Mouse (Mus musculus): ENCODE data around the gene Focad. TPM values are rescaled to one million over a fixed set of nuclear protein-coding genes. Genes with fewer than 3 reads are reported as not detected.

Gene Focad
- polyA plus RNA-seq, 1 experiment from 2014 or later, result 17.7 TPM

- Histone ChIP-seq H3K27me3 (ENCODE audit: control insufficient read depth, insufficient read depth, low read length) (no peaks in the 10 kb centered on the region), H3K9me3 (ENCODE audit: control insufficient read depth, low read length) (no peaks in the 10 kb centered on the region), H3K4me2 (ENCODE audit: low read depth, low read length, severe bottlenecking) (no peak overlapping the region), H3K4me3 (ENCODE audit: low read depth, low read length) (no peak overlapping the region), H3K27ac (ENCODE audit: low read depth, low read length) (no peak overlapping the region), H3K4me1 (replicated peaks; ENCODE audit: control insufficient read depth, insufficient read depth, low read length) (no peaks in the 10 kb centered on the region), H3K9ac (ENCODE audit: low read length) (no peak overlapping the region), H3K36me3 (ENCODE audit: control insufficient read depth, insufficient read depth, low read length) (no peaks in the 10 kb centered on the region)
- DNase-seq (ENCODE audit: low spot score) (no peak), ATAC-seq (replicated peaks; ENCODE audit: low FRiP score) (no peak)
- 70% methylated on average over 2 of the region's 2 CpGs for WGBS
Observed at GRCm38 (mm10) chr4:88090316-88090715, 4.1 kb upstream of the Focad start.

- no peaks in the 10 kb centered on the region for H3K4me1 ChIP-seq (replicated peaks; ENCODE audit: control insufficient read depth, insufficient read depth, low read length)
- peak overlapping the region; percentile 75 for H3K9ac ChIP-seq (ENCODE audit: low read length)
- no peaks in the 10 kb centered on the region for H3K27me3 ChIP-seq (ENCODE audit: control insufficient read depth, insufficient read depth, low read length)
- peak; percentile 72 for ATAC-seq (replicated peaks; ENCODE audit: low FRiP score)
- H3K4me2 ChIP-seq (ENCODE audit: low read depth, low read length, severe bottlenecking), result peak overlapping the region; percentile 99
- 1% methylated on average over 30 of the region's 30 CpGs for WGBS
- no peak for DNase-seq (ENCODE audit: low spot score)
- no peak overlapping the region for H3K27ac ChIP-seq (ENCODE audit: low read depth, low read length)
- H3K36me3 ChIP-seq (ENCODE audit: control insufficient read depth, insufficient read depth, low read length), result no peaks in the 10 kb centered on the region
- peak overlapping the region; percentile 72 for H3K4me3 ChIP-seq (ENCODE audit: low read depth, low read length)
- no peaks in the 10 kb centered on the region for H3K9me3 ChIP-seq (ENCODE audit: control insufficient read depth, low read length)
Observed at GRCm38 (mm10) chr4:88094768-88095420, 465 bp downstream of the Focad start.

GRCm38 (mm10) chr4:88095693-88096092, 1.3 kb downstream of the Focad start:
- Histone ChIP-seq H3K4me3 (ENCODE audit: low read depth, low read length) (no peak overlapping the region), H3K4me2 (ENCODE audit: low read depth, low read length, severe bottlenecking) (no peak overlapping the region), H3K9ac (ENCODE audit: low read length) (no peak overlapping the region), H3K36me3 (ENCODE audit: control insufficient read depth, insufficient read depth, low read length) (no peaks in the 10 kb centered on the region), H3K4me1 (replicated peaks; ENCODE audit: control insufficient read depth, insufficient read depth, low read length) (no peaks in the 10 kb centered on the region), H3K27ac (ENCODE audit: low read depth, low read length) (no peak overlapping the region), H3K9me3 (ENCODE audit: control insufficient read depth, low read length) (no peaks in the 10 kb centered on the region), H3K27me3 (ENCODE audit: control insufficient read depth, insufficient read depth, low read length) (no peaks in the 10 kb centered on the region)
- no peak for DNase-seq (ENCODE audit: low spot score)
- no peak for ATAC-seq (replicated peaks; ENCODE audit: low FRiP score)
- 78% methylated on average over 2 of the region's 2 CpGs for WGBS

GRCm38 (mm10) chr4:88108585-88108984, 14.2 kb downstream of the Focad start:
- Histone ChIP-seq H3K9ac (ENCODE audit: low read length) (no peak overlapping the region), H3K36me3 (ENCODE audit: control insufficient read depth, insufficient read depth, low read length) (no peaks in the 10 kb centered on the region), H3K4me3 (ENCODE audit: low read depth, low read length) (no peak overlapping the region), H3K4me2 (ENCODE audit: low read depth, low read length, severe bottlenecking) (no peak overlapping the region), H3K9me3 (ENCODE audit: control insufficient read depth, low read length) (no peaks in the 10 kb centered on the region), H3K27me3 (ENCODE audit: control insufficient read depth, insufficient read depth, low read length) (no peaks in the 10 kb centered on the region), H3K27ac (ENCODE audit: low read depth, low read length) (no peak overlapping the region), H3K4me1 (replicated peaks; ENCODE audit: control insufficient read depth, insufficient read depth, low read length) (no peaks in the 10 kb centered on the region)
- WGBS, result 84% methylated on average over 3 of the region's 3 CpGs
- ATAC-seq (replicated peaks; ENCODE audit: low FRiP score) (no peak), DNase-seq (ENCODE audit: low spot score) (no peak)

- H3K4me2 ChIP-seq (ENCODE audit: low read depth, low read length, severe bottlenecking), result no peak overlapping the region
- H3K4me3 ChIP-seq (ENCODE audit: low read depth, low read length), result no peak overlapping the region
- ATAC-seq (replicated peaks; ENCODE audit: low FRiP score) (no peak), DNase-seq (ENCODE audit: low spot score) (no peak)
- no peaks in the 10 kb centered on the region for H3K4me1 ChIP-seq (replicated peaks; ENCODE audit: control insufficient read depth, insufficient read depth, low read length)
- no peaks in the 10 kb centered on the region for H3K9me3 ChIP-seq (ENCODE audit: control insufficient read depth, low read length)
- WGBS, result 84% methylated on average over 3 of the region's 3 CpGs
- no peaks in the 10 kb centered on the region for H3K27me3 ChIP-seq (ENCODE audit: control insufficient read depth, insufficient read depth, low read length)
- no peak overlapping the region for H3K27ac ChIP-seq (ENCODE audit: low read depth, low read length)
- no peak overlapping the region for H3K9ac ChIP-seq (ENCODE audit: low read length)
- H3K36me3 ChIP-seq (ENCODE audit: control insufficient read depth, insufficient read depth, low read length), result no peaks in the 10 kb centered on the region
Observed at GRCm38 (mm10) chr4:88117331-88117730, 22.9 kb downstream of the Focad start.

- no peaks in the 10 kb centered on the region for H3K9me3 ChIP-seq (ENCODE audit: control insufficient read depth, low read length)
- H3K27ac ChIP-seq (ENCODE audit: low read depth, low read length), result no peak overlapping the region
- DNase-seq (ENCODE audit: low spot score) (no peak), ATAC-seq (replicated peaks; ENCODE audit: low FRiP score) (no peak)
- no peaks in the 10 kb centered on the region for H3K4me1 ChIP-seq (replicated peaks; ENCODE audit: control insufficient read depth, insufficient read depth, low read length)
- H3K9ac ChIP-seq (ENCODE audit: low read length), result no peak overlapping the region
- H3K27me3 ChIP-seq (ENCODE audit: control insufficient read depth, insufficient read depth, low read length), result no peaks in the 10 kb centered on the region
- no peaks in the 10 kb centered on the region for H3K36me3 ChIP-seq (ENCODE audit: control insufficient read depth, insufficient read depth, low read length)
- H3K4me2 ChIP-seq (ENCODE audit: low read depth, low read length, severe bottlenecking), result no peak overlapping the region
- no peak overlapping the region for H3K4me3 ChIP-seq (ENCODE audit: low read depth, low read length)
Observed at GRCm38 (mm10) chr4:88117942-88118341, 23.5 kb downstream of the Focad start.

GRCm38 (mm10) chr4:88118750-88119395, 24.4 kb downstream of the Focad start:
- Histone ChIP-seq H3K4me1 (replicated peaks; ENCODE audit: control insufficient read depth, insufficient read depth, low read length) (no peaks in the 10 kb centered on the region), H3K27me3 (ENCODE audit: control insufficient read depth, insufficient read depth, low read length) (no peaks in the 10 kb centered on the region), H3K27ac (ENCODE audit: low read depth, low read length) (no peak overlapping the region), H3K9ac (ENCODE audit: low read length) (no peak overlapping the region), H3K9me3 (ENCODE audit: control insufficient read depth, low read length) (no peaks in the 10 kb centered on the region), H3K4me2 (ENCODE audit: low read depth, low read length, severe bottlenecking) (no peak overlapping the region), H3K4me3 (ENCODE audit: low read depth, low read length) (no peak overlapping the region), H3K36me3 (ENCODE audit: control insufficient read depth, insufficient read depth, low read length) (no peaks in the 10 kb centered on the region)
- WGBS, result 88% methylated on average over 5 of the region's 5 CpGs
- DNase-seq (ENCODE audit: low spot score), result no peak
- no peak for ATAC-seq (replicated peaks; ENCODE audit: low FRiP score)

- Histone ChIP-seq H3K27ac (ENCODE audit: low read depth, low read length) (no peak overlapping the region), H3K36me3 (ENCODE audit: control insufficient read depth, insufficient read depth, low read length) (no peaks in the 10 kb centered on the region), H3K4me3 (ENCODE audit: low read depth, low read length) (no peak overlapping the region), H3K9ac (ENCODE audit: low read length) (no peak overlapping the region), H3K4me2 (ENCODE audit: low read depth, low read length, severe bottlenecking) (no peak overlapping the region), H3K27me3 (ENCODE audit: control insufficient read depth, insufficient read depth, low read length) (no peaks in the 10 kb centered on the region), H3K4me1 (replicated peaks; ENCODE audit: control insufficient read depth, insufficient read depth, low read length) (no peaks in the 10 kb centered on the region), H3K9me3 (ENCODE audit: control insufficient read depth, low read length) (no peaks in the 10 kb centered on the region)
- DNase-seq (ENCODE audit: low spot score) (no peak), ATAC-seq (replicated peaks; ENCODE audit: low FRiP score) (no peak)
Observed at GRCm38 (mm10) chr4:88120091-88120490, 25.7 kb downstream of the Focad start.

GRCm38 (mm10) chr4:88122472-88122871, 28.0 kb downstream of the Focad start:
- Histone ChIP-seq H3K9me3 (ENCODE audit: control insufficient read depth, low read length) (no peaks in the 10 kb centered on the region), H3K27me3 (ENCODE audit: control insufficient read depth, insufficient read depth, low read length) (no peaks in the 10 kb centered on the region), H3K4me1 (replicated peaks; ENCODE audit: control insufficient read depth, insufficient read depth, low read length) (no peaks in the 10 kb centered on the region), H3K4me2 (ENCODE audit: low read depth, low read length, severe bottlenecking) (no peak overlapping the region), H3K4me3 (ENCODE audit: low read depth, low read length) (no peak overlapping the region), H3K9ac (ENCODE audit: low read length) (no peak overlapping the region), H3K36me3 (ENCODE audit: control insufficient read depth, insufficient read depth, low read length) (no peaks in the 10 kb centered on the region), H3K27ac (ENCODE audit: low read depth, low read length) (no peak overlapping the region)
- WGBS, result 90% methylated on average over 3 of the region's 3 CpGs
- ATAC-seq (replicated peaks; ENCODE audit: low FRiP score) (no peak), DNase-seq (ENCODE audit: low spot score) (no peak)

Measured in forebrain, embryonic 11.5 days (tissue).